Mouse (Mus musculus) midbrain, postnatal 0 days (tissue): Measurements from ENCODE around the gene Ubfd1. TPM values are rescaled to one million over a fixed set of nuclear protein-coding genes. Genes with fewer than 3 reads are reported as not detected.

Experiments used
- ATAC-seq: fragments of 200-750 bp; cut with Nextera tagmentation; 2 replicates; pipeline ENCODE4 v1.8.0; 2017; ENCODE audit warnings: moderate number of reproducible peaks, mild to moderate bottlenecking, moderate TSS enrichment, moderate library complexity; ENCODE audit not compliant: low FRiP score
- DNase-seq: peaks from one replicate; pipeline ENCODE4 v3.0.0-alpha.2; 2015; ENCODE audit warnings: low spot score
- H3K27ac ChIP-seq: fragments of 300-500 bp; sonication (generic); 2 replicates; pipeline ENCODE4 v1.5.1; 2014; ENCODE audit warnings: low read depth, mild to moderate bottlenecking, low read length, mixed read lengths
- H3K27me3 ChIP-seq: fragments of 300-500 bp; sonication (generic); 2 replicates; pipeline ENCODE4 v1.6.1; 2014; ENCODE audit warnings: low read length, control low read depth, mixed read lengths; ENCODE audit not compliant: insufficient read depth
- H3K36me3 ChIP-seq: fragments of 300-500 bp; sonication (generic); 2 replicates; pipeline ENCODE4 v1.6.1; 2014; ENCODE audit warnings: low read length, control low read depth, mixed read lengths; ENCODE audit not compliant: insufficient read depth
- H3K4me1 ChIP-seq: fragments of 300-500 bp; sonication (generic); 2 replicates; pipeline ENCODE4 v1.6.1; 2014; ENCODE audit warnings: mild to moderate bottlenecking, control low read depth, antibody characterized with exemption, low read length, mixed read lengths; ENCODE audit not compliant: insufficient read depth
- H3K4me2 ChIP-seq: fragments of 300-500 bp; sonication (generic); 2 replicates; pipeline ENCODE4 v1.6.1; 2014; ENCODE audit warnings: low read depth, mild to moderate bottlenecking, low read length, mixed read lengths; ENCODE audit not compliant: poor library complexity, severe bottlenecking
- H3K4me3 ChIP-seq: fragments of 300-500 bp; sonication (generic); 2 replicates; pipeline ENCODE4 v1.5.1; 2014; ENCODE audit warnings: low read depth, mild to moderate bottlenecking, low read length, moderate library complexity
- H3K9ac ChIP-seq: fragments of 300-500 bp; sonication (generic); replicated peaks from 2 replicates; pipeline ENCODE4 v1.6.1; 2014; ENCODE audit warnings: mild to moderate bottlenecking, low read length, moderate library complexity, mixed read lengths; ENCODE audit not compliant: poor library complexity, severe bottlenecking
- H3K9me3 ChIP-seq: fragments of 300-500 bp; sonication (generic); 2 replicates; pipeline ENCODE4 v1.6.1; 2016; ENCODE audit warnings: low read length, control low read depth
- CTCF ChIP-seq: IDR thresholded peaks from 2 replicates; pipeline ENCODE4 v1.5.1; 2016; ENCODE audit warnings: antibody characterized with exemption, mild to moderate bottlenecking
- WGBS: fragments of 180-500 bp; shearing (Covaris S2); extraction: QIAGEN DNeasy Blood & Tissue Kit; methylation state at CpG from one replicate; pipeline ENCODE4 v1.1.7; 2014; 5-methylcytosine and 5-hydroxymethylcytosine counted together
- polyA plus RNA-seq: library from polyadenylated mRNA; unstranded; fragments of >200 nt; fragmentation: Nextera tagmentation; extraction: Ambion mirVana; gene quantifications from 2 replicates; pipeline ENCODE4 v1.2.1, GENCODE M21; 2015
- total RNA-seq: library from RNA; depleted of rRNA; stranded (reverse); fragments of >200 nt; gene quantifications from 2 replicates; pipeline ENCODE4 v1.2.3, GENCODE M21; 2014

Ubfd1 gene
- total and polyA plus RNA-seq, 2 experiments from 2014 or later = 69.0 to 124 TPM

DNA sequence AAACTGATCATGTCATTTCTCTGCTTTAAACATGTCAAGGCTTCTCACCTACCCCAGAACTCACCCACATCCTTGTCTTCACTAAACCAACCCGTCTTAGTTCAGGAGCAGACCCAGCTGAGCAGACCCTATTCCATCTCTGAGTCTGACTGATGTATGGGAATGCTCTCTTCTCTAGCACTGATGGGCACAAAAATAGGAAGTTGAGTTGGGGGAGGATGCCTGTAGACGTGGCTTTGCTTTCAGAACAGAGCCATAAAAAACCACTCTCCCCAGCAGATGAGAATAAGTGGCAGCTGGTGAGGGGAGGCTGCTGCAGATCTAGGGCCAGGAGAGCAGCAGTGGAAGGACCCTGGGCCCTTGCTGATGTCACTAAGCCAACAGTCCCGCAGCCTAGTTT is 33.6 kb upstream of the Ubfd1 start:
- no peak for DNase-seq
- no peaks in the 10 kb centered on the region for H3K27me3 ChIP-seq
- H3K4me3 ChIP-seq = no peak overlapping the region
- H3K9me3 ChIP-seq = no peaks in the 10 kb centered on the region
- no peaks in the 10 kb centered on the region for H3K36me3 ChIP-seq
- no peak for TF ChIP-seq CTCF
- H3K27ac ChIP-seq = no peak overlapping the region
- no peaks in the 10 kb centered on the region for H3K4me1 ChIP-seq
- 78% methylated on average over 3 of the region's 3 CpGs for WGBS
- H3K4me2 ChIP-seq = no peak overlapping the region
- ATAC-seq = no peak
- H3K9ac ChIP-seq = no peak overlapping the region

DNA sequence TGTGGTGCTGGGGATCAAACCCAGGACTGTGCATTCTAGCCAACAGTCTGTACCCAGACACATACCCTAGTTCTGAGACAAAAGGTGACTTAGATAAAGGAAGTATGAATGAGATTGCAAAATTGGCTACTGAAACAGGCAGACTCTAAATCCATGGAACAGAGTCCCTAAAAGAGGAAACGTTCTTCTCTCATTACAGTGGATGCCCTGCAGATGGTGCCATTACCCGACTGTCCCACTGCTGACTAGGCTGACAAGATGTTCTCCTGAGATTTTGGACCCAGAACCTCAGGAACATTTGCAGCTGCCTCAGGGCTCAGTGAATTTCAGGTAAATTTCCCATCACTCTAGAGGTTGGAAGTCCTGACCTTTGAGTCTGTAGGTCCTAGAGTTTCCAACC is 32.6 kb upstream of the Ubfd1 start:
- H3K27ac ChIP-seq = no peak overlapping the region
- H3K9me3 ChIP-seq = no peaks in the 10 kb centered on the region
- H3K36me3 ChIP-seq = peaks cover 2% of the 10 kb centered on the region; the same call in 1 of the 2 replicates
- peak; percentile 35 for TF ChIP-seq CTCF
- no peaks in the 10 kb centered on the region for H3K27me3 ChIP-seq
- H3K4me2 ChIP-seq = no peak overlapping the region
- DNase-seq = no peak
- no peaks in the 10 kb centered on the region for H3K4me1 ChIP-seq
- ATAC-seq = no peak
- H3K9ac ChIP-seq = no peak overlapping the region
- 41% methylated on average over 2 of the region's 2 CpGs for WGBS
- H3K4me3 ChIP-seq = no peak overlapping the region

DNA sequence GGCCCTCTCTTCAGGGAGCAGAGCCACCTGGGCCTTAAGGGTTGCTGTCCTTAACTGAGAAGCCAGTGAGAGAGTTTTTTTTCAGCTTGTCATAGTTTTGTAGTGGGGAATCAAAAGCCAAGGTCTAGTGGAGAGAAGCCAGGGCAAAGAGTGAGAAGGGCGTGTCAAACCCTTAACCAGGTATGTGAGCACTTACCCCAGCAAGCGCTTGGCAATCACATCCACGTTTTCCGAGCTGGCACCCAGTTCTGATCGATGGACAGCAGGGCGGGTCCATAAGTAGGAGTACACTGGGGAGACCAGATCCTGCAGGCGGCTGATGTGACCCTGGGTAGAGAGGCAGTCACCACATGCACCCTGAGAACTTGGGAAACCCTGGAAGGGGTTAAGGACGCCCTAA is 22.9 kb upstream of the Ubfd1 start:
- Histone ChIP-seq H3K9ac (no peak overlapping the region), H3K27me3 (no peaks in the 10 kb centered on the region), H3K4me1 (no peaks in the 10 kb centered on the region), H3K9me3 (no peaks in the 10 kb centered on the region), H3K4me2 (no peak overlapping the region), H3K4me3 (no peak overlapping the region), H3K36me3 (peaks cover 25% of the 10 kb centered on the region), H3K27ac (no peak overlapping the region)
- no peak for TF ChIP-seq CTCF
- DNase-seq (no peak), ATAC-seq (no peak)
- 91% methylated on average over 8 of the region's 8 CpGs for whole genome bisulfite sequencing

DNA sequence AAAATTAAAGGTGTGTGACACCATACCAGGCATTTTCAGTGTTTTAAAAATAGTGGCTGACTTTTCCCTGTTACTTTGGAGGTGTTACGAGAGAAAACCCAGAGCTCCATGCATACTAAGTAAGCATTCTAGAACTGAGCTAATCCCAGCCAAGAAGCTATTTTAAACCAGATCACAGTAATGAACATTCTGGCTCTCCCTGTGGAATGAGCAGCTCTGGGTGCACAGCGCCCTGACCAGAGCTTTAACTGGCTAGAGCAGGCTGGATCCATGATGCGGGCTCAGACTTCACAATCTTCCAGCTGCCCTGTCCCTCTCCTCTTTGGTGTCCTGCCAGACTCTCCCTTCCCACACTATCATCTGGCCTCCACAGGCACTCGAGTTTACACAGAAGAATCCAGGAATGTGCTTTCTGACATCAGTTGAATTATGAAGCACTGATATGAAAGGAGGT is 21.8 kb upstream of the Ubfd1 start:
- no peak for TF ChIP-seq CTCF
- ATAC-seq = no peak
- H3K4me1 ChIP-seq = no peaks in the 10 kb centered on the region
- 92% methylated on average over 4 of the region's 4 CpGs for WGBS
- H3K9me3 ChIP-seq = no peaks in the 10 kb centered on the region
- DNase-seq = no peak
- peaks cover 21% of the 10 kb centered on the region for H3K36me3 ChIP-seq
- H3K4me3 ChIP-seq = no peak overlapping the region
- no peak overlapping the region for H3K4me2 ChIP-seq
- H3K27me3 ChIP-seq = no peaks in the 10 kb centered on the region
- no peak overlapping the region for H3K9ac ChIP-seq
- H3K27ac ChIP-seq = no peak overlapping the region

DNA sequence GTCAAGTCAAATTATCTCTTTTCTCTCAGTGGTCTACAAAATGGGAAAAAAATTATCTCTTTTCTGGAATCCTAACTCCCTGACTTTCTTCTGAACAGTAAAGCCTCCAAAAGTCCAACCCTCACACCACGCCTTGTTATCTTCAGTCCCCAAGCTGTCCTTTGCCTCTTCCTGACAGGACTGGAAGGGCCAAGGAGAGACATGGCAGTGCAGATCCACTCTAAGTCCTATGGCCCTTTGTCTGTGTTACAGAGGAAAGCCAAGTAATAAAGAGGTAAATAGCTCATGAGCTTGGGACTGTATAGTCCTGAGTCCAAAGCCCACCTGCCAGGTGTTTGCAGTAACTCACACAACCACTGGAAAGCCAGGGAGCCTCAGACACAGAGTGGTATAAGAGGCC is 21.3 kb upstream of the Ubfd1 start:
- Histone ChIP-seq H3K9me3 (no peaks in the 10 kb centered on the region), H3K27me3 (no peaks in the 10 kb centered on the region), H3K9ac (no peak overlapping the region), H3K4me2 (no peak overlapping the region), H3K4me1 (no peaks in the 10 kb centered on the region), H3K4me3 (no peak overlapping the region), H3K36me3 (peaks cover 21% of the 10 kb centered on the region), H3K27ac (no peak overlapping the region)
- DNase-seq (no peak), ATAC-seq (no peak)
- WGBS = 100% methylated on average over 1 of the region's 1 CpGs
- TF ChIP-seq CTCF = no peak

DNA sequence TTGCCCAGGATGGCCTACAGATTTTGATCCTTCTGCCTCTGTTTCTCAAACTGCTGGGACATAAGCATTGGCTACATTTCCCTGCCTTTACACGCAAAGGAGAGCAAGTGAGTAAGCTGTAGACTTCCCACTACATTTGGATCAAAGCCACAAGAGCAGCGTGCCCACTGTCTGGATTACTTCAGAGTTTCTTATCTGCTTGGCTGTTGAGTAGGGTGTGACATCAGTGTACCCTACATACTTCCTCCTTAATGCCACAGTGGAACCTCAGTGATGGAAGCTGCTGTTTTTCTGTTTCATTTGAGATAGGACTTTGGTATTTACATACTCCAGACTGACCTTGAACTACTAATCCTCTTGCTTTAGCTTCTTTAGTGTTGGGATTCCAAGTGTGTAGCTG is 20.2 kb upstream of the Ubfd1 start:
- 94% methylated on average over 2 of the region's 2 CpGs for WGBS
- Histone ChIP-seq H3K4me2 (no peak overlapping the region), H3K4me3 (no peak overlapping the region), H3K27ac (no peak overlapping the region), H3K9me3 (no peaks in the 10 kb centered on the region), H3K27me3 (no peaks in the 10 kb centered on the region), H3K9ac (no peak overlapping the region), H3K36me3 (peaks cover 25% of the 10 kb centered on the region), H3K4me1 (no peaks in the 10 kb centered on the region)
- ATAC-seq (no peak), DNase-seq (no peak)
- TF ChIP-seq CTCF = no peak
